Mouse (Mus musculus): ENCODE results near the gene Map3k20.

Map3k20 gene

GRCm38 (mm10) chr2:72375877-72376276, 90.4 kb downstream of the Map3k20 start:
- no peak for DNase-seq (ENCODE audit: low read depth, low spot score)

- DNase-seq (ENCODE audit: low read depth, low spot score), result no peak
These were observed 91.5 kb downstream of the Map3k20 start for GRCm38 (mm10) chr2:72376946-72377345.

GRCm38 (mm10) chr2:72379425-72379824, 94.0 kb downstream of the Map3k20 start:
- no peak for DNase-seq (ENCODE audit: low read depth, low spot score)

- no peak for DNase-seq (ENCODE audit: low read depth, low spot score)
These were observed 97.2 kb downstream of the Map3k20 start for GRCm38 (mm10) chr2:72382662-72383061.

- DNase-seq (ENCODE audit: low read depth, low spot score), result no peak
These were observed 97.9 kb downstream of the Map3k20 start for GRCm38 (mm10) chr2:72383321-72383720.

- DNase-seq (ENCODE audit: low read depth, low spot score), result no peak
These were observed 104.0 kb downstream of the Map3k20 start for GRCm38 (mm10) chr2:72389411-72389810.

GRCm38 (mm10) chr2:72389942-72390341, 104.5 kb downstream of the Map3k20 start:
- peak; percentile 55 for DNase-seq (ENCODE audit: low read depth, low spot score)

- DNase-seq (ENCODE audit: low read depth, low spot score), result no peak
These were observed 105.0 kb downstream of the Map3k20 start for GRCm38 (mm10) chr2:72390474-72390873.

- DNase-seq (ENCODE audit: low read depth, low spot score), result no peak
These were observed 105.6 kb downstream of the Map3k20 start for GRCm38 (mm10) chr2:72391024-72391423.

GRCm38 (mm10) chr2:72391721-72392120, 106.3 kb downstream of the Map3k20 start:
- no peak for DNase-seq (ENCODE audit: low read depth, low spot score)

GRCm38 (mm10) chr2:72392316-72392715, 106.9 kb downstream of the Map3k20 start:
- DNase-seq (ENCODE audit: low read depth, low spot score), result no peak

- DNase-seq (ENCODE audit: low read depth, low spot score), result no peak
These were observed 111.5 kb downstream of the Map3k20 start for GRCm38 (mm10) chr2:72396934-72397333.

GRCm38 (mm10) chr2:72398227-72398626, 112.8 kb downstream of the Map3k20 start:
- DNase-seq (ENCODE audit: low read depth, low spot score), result no peak

GRCm38 (mm10) chr2:72399469-72400195, 114.2 kb downstream of the Map3k20 start:
- no peak for DNase-seq (ENCODE audit: low read depth, low spot score)

GRCm38 (mm10) chr2:72401290-72401689, 115.9 kb downstream of the Map3k20 start:
- no peak for DNase-seq (ENCODE audit: low read depth, low spot score)

GRCm38 (mm10) chr2:72405621-72406555, 120.5 kb downstream of the Map3k20 start:
- no peak for DNase-seq (ENCODE audit: low read depth, low spot score)

GRCm38 (mm10) chr2:72406701-72407100, 121.3 kb downstream of the Map3k20 start:
- no peak for DNase-seq (ENCODE audit: low read depth, low spot score)

GRCm38 (mm10) chr2:72407341-72408092, 122.1 kb downstream of the Map3k20 start:
- no peak for DNase-seq (ENCODE audit: low read depth, low spot score)

- DNase-seq (ENCODE audit: low read depth, low spot score), result no peak
These were observed 124.5 kb downstream of the Map3k20 start for GRCm38 (mm10) chr2:72409968-72410367.

- DNase-seq (ENCODE audit: low read depth, low spot score), result no peak
These were observed 126.8 kb downstream of the Map3k20 start for GRCm38 (mm10) chr2:72412266-72412665.

GRCm38 (mm10) chr2:72415416-72415815, 130.0 kb downstream of the Map3k20 start:
- DNase-seq (ENCODE audit: low read depth, low spot score), result no peak
